Mouse (Mus musculus): ENCODE data around the gene Tshz2. TPM values are rescaled to one million over a fixed set of nuclear protein-coding genes. Genes with fewer than 3 reads are reported as not detected.
"Not testable (repeated sequence)": the region's sequence is repeated elsewhere in the genome, so short reads cannot be mapped to it uniquely, and the experiment has no call there.

Tshz2 gene
- polyA plus RNA-seq, 1 experiment from 2014 or later, result 20.1 TPM

DNA sequence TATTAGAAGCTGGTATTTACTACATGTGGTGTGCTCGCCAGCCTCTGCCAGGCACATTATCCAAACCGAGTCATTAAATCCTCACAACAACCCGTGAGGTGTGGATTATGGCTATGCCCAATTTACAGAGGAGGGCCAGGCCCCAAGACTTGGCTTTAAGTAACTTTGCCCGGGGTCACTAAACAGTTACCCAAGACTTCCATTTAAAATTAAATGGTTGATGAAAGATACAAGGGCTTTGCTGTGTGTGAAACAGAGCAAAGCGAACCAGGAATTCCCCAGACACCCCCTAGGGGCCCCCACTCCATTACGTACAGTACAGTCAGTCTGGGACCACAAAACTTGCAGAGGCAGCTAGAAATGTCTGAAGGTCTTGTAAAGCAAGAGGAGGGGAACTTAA, 210.7 kb downstream of the Tshz2 start:
- Histone ChIP-seq H3K36me3 (ENCODE audit: control insufficient read depth, insufficient read depth, low read length) (no peaks in the 10 kb centered on the region), H3K4me3 (ENCODE audit: low read depth, low read length) (no peak overlapping the region), H3K27ac (ENCODE audit: low read length) (no peak overlapping the region), H3K27me3 (ENCODE audit: control insufficient read depth, insufficient read depth, low read length) (no peaks in the 10 kb centered on the region), H3K9me3 (ENCODE audit: control insufficient read depth, low read depth, low read length) (no peaks in the 10 kb centered on the region), H3K9ac (replicated peaks; ENCODE audit: low read depth, low read length) (no peak overlapping the region), H3K4me2 (replicated peaks; ENCODE audit: low read depth, low read length) (no peak overlapping the region), H3K4me1 (ENCODE audit: control insufficient read depth, insufficient read depth, low read length) (no peaks in the 10 kb centered on the region)
- whole genome bisulfite sequencing, result 72% methylated on average over 6 of the region's 6 CpGs
- no peak for ATAC-seq (ENCODE audit: insufficient number of reproducible peaks, insufficient read depth, low FRiP score, low read depth)

DNA sequence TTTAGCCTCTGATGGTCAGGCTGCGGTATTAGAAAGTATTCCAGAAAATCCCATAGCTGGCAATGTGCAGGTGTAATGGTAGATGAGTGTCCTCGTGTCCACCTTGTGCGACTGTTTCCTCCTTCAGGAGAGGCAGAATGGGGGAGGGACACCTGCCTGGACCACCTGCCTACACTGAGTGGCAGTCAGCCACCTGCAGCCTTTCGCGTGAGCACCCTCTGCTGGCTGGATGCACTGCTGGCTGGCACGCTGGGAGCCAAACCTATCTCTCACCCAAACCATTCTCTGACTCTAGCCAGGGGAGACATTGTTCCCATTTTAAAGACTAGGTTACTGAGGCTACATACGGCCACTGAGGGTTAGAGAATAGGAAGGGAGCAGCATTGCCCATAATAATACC, 216.3 kb downstream of the Tshz2 start:
- H3K4me2 ChIP-seq (replicated peaks; ENCODE audit: low read depth, low read length), result no peak overlapping the region
- ATAC-seq (ENCODE audit: insufficient number of reproducible peaks, insufficient read depth, low FRiP score, low read depth), result no peak
- no peaks in the 10 kb centered on the region for H3K9me3 ChIP-seq (ENCODE audit: control insufficient read depth, low read depth, low read length)
- no peak overlapping the region for H3K9ac ChIP-seq (replicated peaks; ENCODE audit: low read depth, low read length)
- no peaks in the 10 kb centered on the region for H3K36me3 ChIP-seq (ENCODE audit: control insufficient read depth, insufficient read depth, low read length)
- no peak overlapping the region for H3K4me3 ChIP-seq (ENCODE audit: low read depth, low read length)
- no peaks in the 10 kb centered on the region for H3K4me1 ChIP-seq (ENCODE audit: control insufficient read depth, insufficient read depth, low read length)
- no peak overlapping the region for H3K27ac ChIP-seq (ENCODE audit: low read length)
- WGBS, result 43% methylated on average over 7 of the region's 7 CpGs
- H3K27me3 ChIP-seq (ENCODE audit: control insufficient read depth, insufficient read depth, low read length), result no peaks in the 10 kb centered on the region

DNA sequence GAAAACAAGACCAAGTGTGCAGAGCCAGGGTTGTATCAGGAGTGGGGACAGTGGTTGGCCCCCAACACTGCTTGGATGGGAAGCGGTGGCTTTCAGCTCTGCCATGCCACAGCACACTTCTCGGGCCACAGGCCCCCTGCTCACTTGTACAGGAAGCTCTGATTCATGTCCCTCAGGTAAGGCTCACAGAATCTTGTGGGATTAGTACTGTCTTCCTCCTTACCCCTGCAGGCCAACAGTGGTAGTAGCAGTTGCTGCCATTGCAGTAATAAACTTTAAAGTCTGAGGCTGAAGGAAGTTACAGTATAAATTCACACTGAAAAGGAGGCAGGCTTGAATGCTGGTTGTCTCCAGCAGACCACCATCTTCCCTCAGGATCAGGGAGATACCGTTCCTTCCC, 216.7 kb downstream of the Tshz2 start:
- Histone ChIP-seq H3K4me3 (ENCODE audit: low read depth, low read length) (no peak overlapping the region), H3K27me3 (ENCODE audit: control insufficient read depth, insufficient read depth, low read length) (no peaks in the 10 kb centered on the region), H3K9me3 (ENCODE audit: control insufficient read depth, low read depth, low read length) (no peaks in the 10 kb centered on the region), H3K36me3 (ENCODE audit: control insufficient read depth, insufficient read depth, low read length) (no peaks in the 10 kb centered on the region), H3K27ac (ENCODE audit: low read length) (no peak overlapping the region), H3K4me1 (ENCODE audit: control insufficient read depth, insufficient read depth, low read length) (no peaks in the 10 kb centered on the region), H3K9ac (replicated peaks; ENCODE audit: low read depth, low read length) (no peak overlapping the region), H3K4me2 (replicated peaks; ENCODE audit: low read depth, low read length) (no peak overlapping the region)
- WGBS, result 91% methylated on average over 3 of the region's 3 CpGs
- no peak for ATAC-seq (ENCODE audit: insufficient number of reproducible peaks, insufficient read depth, low FRiP score, low read depth)

DNA sequence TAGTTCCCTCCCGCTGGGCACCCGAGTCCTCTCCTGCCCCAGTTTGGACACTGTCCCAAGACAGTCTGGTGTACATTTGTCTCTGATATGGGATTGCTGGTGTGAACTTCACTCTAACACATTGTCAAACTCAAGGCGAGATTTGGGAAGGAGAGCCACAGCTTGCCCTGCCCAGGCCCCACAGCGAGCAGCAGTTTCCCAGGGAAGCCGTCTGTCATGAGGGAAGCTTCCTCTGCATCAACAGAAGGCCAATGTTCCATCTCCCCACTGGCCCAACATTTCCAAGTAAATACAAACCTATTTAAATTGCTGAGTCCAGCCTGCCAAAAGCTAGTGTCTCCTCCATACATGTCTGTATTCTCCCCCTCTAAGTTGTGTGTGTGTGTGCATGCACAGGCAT, 218.8 kb downstream of the Tshz2 start:
- Histone ChIP-seq H3K27ac (ENCODE audit: low read length) (no peak overlapping the region), H3K27me3 (ENCODE audit: control insufficient read depth, insufficient read depth, low read length) (no peaks in the 10 kb centered on the region), H3K9ac (replicated peaks; ENCODE audit: low read depth, low read length) (no peak overlapping the region), H3K36me3 (ENCODE audit: control insufficient read depth, insufficient read depth, low read length) (no peaks in the 10 kb centered on the region), H3K4me3 (ENCODE audit: low read depth, low read length) (no peak overlapping the region), H3K4me1 (ENCODE audit: control insufficient read depth, insufficient read depth, low read length) (no peaks in the 10 kb centered on the region), H3K4me2 (replicated peaks; ENCODE audit: low read depth, low read length) (no peak overlapping the region), H3K9me3 (ENCODE audit: control insufficient read depth, low read depth, low read length) (no peaks in the 10 kb centered on the region)
- WGBS, result 69% methylated on average over 5 of the region's 5 CpGs
- ATAC-seq (ENCODE audit: insufficient number of reproducible peaks, insufficient read depth, low FRiP score, low read depth), result no peak

DNA sequence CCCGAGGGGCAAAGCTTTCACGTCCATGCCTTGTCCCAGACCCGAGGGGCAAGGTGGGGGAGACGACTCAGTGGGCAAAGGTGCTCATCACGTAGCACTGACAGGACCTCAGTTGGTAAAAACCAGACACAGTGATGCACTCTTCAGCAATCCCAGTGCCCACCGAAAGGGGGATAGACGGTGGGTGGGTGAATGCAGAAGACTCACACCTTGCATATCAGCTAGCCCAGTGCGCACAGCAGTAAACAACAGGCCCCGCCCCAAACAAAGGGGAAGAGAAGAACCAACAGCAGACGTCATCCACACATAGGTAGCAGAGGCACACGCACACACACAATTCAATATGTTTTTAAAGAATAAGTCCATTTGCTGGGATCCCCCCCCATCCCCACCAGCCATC, 221.7 kb downstream of the Tshz2 start:
- H3K9me3 ChIP-seq (ENCODE audit: control insufficient read depth, low read depth, low read length), result no peaks in the 10 kb centered on the region
- WGBS, result 77% methylated on average over 11 of the region's 11 CpGs
- H3K27me3 ChIP-seq (ENCODE audit: control insufficient read depth, insufficient read depth, low read length), result no peaks in the 10 kb centered on the region
- no peak overlapping the region for H3K4me2 ChIP-seq (replicated peaks; ENCODE audit: low read depth, low read length)
- H3K9ac ChIP-seq (replicated peaks; ENCODE audit: low read depth, low read length), result no peak overlapping the region
- H3K36me3 ChIP-seq (ENCODE audit: control insufficient read depth, insufficient read depth, low read length), result no peaks in the 10 kb centered on the region
- no peak for ATAC-seq (ENCODE audit: insufficient number of reproducible peaks, insufficient read depth, low FRiP score, low read depth)
- H3K27ac ChIP-seq (ENCODE audit: low read length), result no peak overlapping the region
- H3K4me3 ChIP-seq (ENCODE audit: low read depth, low read length), result no peak overlapping the region
- H3K4me1 ChIP-seq (ENCODE audit: control insufficient read depth, insufficient read depth, low read length), result 0 out of 2 replicates have a peak, but pooled peaks cover 2% of the 10 kb centered on the region

DNA sequence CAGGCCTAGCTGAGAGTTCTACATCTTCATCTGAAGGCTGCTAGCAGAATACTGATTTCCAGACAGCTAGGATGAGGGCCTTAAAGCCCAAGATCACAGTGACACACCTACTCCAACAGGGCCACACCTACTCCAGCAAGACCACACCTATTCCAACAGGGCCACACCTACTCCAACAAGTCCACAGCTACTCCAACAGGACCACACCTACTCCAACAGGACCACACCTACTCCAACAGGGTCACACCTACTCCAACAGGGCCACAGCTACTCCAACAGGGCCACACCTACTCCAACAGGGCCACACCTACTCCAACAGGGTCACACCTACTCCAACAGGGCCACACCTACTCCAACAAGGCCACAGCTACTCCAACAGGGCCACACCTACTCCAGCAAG, 224.2 kb downstream of the Tshz2 start:
- not testable (repeated sequence) for H3K36me3 ChIP-seq (ENCODE audit: control insufficient read depth, insufficient read depth, low read length); H3K27ac ChIP-seq (ENCODE audit: low read length); ATAC-seq (ENCODE audit: insufficient number of reproducible peaks, insufficient read depth, low FRiP score, low read depth); H3K9me3 ChIP-seq (ENCODE audit: control insufficient read depth, low read depth, low read length); H3K4me3 ChIP-seq (ENCODE audit: low read depth, low read length); H3K4me2 ChIP-seq (replicated peaks; ENCODE audit: low read depth, low read length); H3K4me1 ChIP-seq (ENCODE audit: control insufficient read depth, insufficient read depth, low read length); H3K9ac ChIP-seq (replicated peaks; ENCODE audit: low read depth, low read length); H3K27me3 ChIP-seq (ENCODE audit: control insufficient read depth, insufficient read depth, low read length)

DNA sequence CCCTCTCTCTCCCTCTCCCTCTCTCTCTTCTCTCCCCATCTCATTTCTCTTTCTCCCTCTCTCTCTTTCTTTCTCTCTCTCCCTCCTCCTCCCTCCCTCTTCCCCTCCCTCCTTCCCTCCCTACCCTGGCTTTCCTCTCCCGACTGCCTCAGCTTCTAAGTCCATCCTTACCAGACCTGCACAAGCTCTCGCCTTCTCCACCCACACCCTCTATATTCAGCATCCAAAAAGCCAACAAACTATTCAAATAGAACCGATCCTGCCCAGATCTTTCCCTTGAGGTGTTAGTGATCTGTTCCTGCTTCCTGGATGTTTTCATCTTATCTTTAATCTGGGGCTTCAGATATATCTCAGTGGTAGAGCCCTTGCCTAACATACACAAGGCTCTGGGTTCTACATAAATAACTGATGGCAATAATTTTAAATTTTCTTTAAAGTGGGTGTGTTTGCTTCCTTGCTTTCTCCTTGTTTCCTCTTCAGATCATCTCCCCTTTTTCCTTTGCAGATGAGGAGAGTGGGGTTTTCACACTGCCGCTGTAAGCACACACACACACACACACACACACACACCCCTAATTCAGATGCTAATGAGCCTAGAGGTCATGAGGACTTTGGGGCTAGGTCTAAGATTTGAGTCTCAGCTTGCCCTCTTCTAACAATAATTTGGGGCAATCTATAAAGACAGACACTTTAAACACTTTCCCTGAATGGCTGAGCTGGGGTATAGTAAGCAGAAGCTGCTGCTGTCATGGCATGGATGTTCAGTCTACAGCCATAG, 226.5 kb downstream of the Tshz2 start:
- no peak for ATAC-seq (ENCODE audit: insufficient number of reproducible peaks, insufficient read depth, low FRiP score, low read depth)
- no peaks in the 10 kb centered on the region for H3K36me3 ChIP-seq (ENCODE audit: control insufficient read depth, insufficient read depth, low read length)
- H3K4me2 ChIP-seq (replicated peaks; ENCODE audit: low read depth, low read length), result no peak overlapping the region
- H3K4me3 ChIP-seq (ENCODE audit: low read depth, low read length), result no peak overlapping the region
- H3K27ac ChIP-seq (ENCODE audit: low read length), result no peak overlapping the region
- no peaks in the 10 kb centered on the region for H3K9me3 ChIP-seq (ENCODE audit: control insufficient read depth, low read depth, low read length)
- H3K27me3 ChIP-seq (ENCODE audit: control insufficient read depth, insufficient read depth, low read length), result no peaks in the 10 kb centered on the region
- H3K4me1 ChIP-seq (ENCODE audit: control insufficient read depth, insufficient read depth, low read length), result peaks cover 26% of the 10 kb centered on the region
- 49% methylated on average over 4 of the region's 4 CpGs for WGBS
- H3K9ac ChIP-seq (replicated peaks; ENCODE audit: low read depth, low read length), result no peak overlapping the region

DNA sequence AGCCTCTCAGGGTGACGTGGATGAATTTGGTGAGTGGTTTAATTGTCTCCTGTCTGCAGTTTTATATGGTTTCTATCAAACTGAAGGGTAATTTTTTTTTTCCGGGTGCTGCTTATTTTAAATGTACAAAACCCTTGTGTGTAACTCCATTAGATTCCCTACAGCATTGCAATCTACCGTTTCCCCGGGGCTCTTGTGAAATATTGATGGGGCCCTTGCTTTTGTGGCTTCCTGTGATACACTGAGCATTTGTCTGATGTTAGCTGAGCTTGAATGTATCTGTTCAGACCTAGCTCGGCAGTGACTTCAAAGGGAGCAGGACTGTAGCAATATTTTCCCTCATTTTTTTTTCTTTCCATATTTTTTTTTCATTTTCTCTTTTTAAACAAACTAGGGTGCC, 228.1 kb downstream of the Tshz2 start:
- ATAC-seq (ENCODE audit: insufficient number of reproducible peaks, insufficient read depth, low FRiP score, low read depth), result no peak
- Histone ChIP-seq H3K4me2 (replicated peaks; ENCODE audit: low read depth, low read length) (no peak overlapping the region), H3K27ac (ENCODE audit: low read length) (peak overlapping the region; percentile 44; the same call in 1 of the 2 replicates), H3K9ac (replicated peaks; ENCODE audit: low read depth, low read length) (no peak overlapping the region), H3K36me3 (ENCODE audit: control insufficient read depth, insufficient read depth, low read length) (no peaks in the 10 kb centered on the region), H3K27me3 (ENCODE audit: control insufficient read depth, insufficient read depth, low read length) (no peaks in the 10 kb centered on the region), H3K4me3 (ENCODE audit: low read depth, low read length) (no peak overlapping the region), H3K4me1 (ENCODE audit: control insufficient read depth, insufficient read depth, low read length) (peaks cover 28% of the 10 kb centered on the region), H3K9me3 (ENCODE audit: control insufficient read depth, low read depth, low read length) (no peaks in the 10 kb centered on the region)
- WGBS, result 32% methylated on average over 5 of the region's 5 CpGs

DNA sequence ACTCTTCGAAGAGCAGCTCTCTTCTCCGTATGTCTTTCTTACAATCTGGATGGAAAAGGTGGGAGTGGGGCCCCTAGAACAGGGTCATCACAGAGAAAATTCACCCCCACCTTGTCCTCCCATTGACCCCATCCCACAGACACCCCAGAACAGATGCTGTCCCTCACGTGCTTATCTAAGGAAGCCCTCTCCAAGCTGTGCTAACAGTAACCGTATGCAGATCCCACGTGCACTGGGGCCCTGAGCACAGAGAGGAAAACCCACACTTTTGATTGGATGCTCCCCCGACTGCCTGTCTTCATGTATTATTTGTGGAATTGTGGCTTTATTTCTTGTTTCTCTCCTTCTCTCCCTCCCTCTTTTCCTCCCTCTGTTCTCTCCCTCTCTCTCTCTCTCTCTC, 229.9 kb downstream of the Tshz2 start:
- Histone ChIP-seq H3K27ac (ENCODE audit: low read length) (no peak overlapping the region), H3K4me2 (replicated peaks; ENCODE audit: low read depth, low read length) (no peak overlapping the region), H3K4me3 (ENCODE audit: low read depth, low read length) (no peak overlapping the region), H3K36me3 (ENCODE audit: control insufficient read depth, insufficient read depth, low read length) (no peaks in the 10 kb centered on the region), H3K27me3 (ENCODE audit: control insufficient read depth, insufficient read depth, low read length) (no peaks in the 10 kb centered on the region), H3K9me3 (ENCODE audit: control insufficient read depth, low read depth, low read length) (no peaks in the 10 kb centered on the region), H3K9ac (replicated peaks; ENCODE audit: low read depth, low read length) (no peak overlapping the region), H3K4me1 (ENCODE audit: control insufficient read depth, insufficient read depth, low read length) (peaks cover 28% of the 10 kb centered on the region)
- WGBS, result 22% methylated on average over 6 of the region's 6 CpGs
- ATAC-seq (ENCODE audit: insufficient number of reproducible peaks, insufficient read depth, low FRiP score, low read depth), result no peak

All from stomach, embryonic 14.5 days (tissue).